Mouse (Mus musculus) liver, postnatal 0 days (tissue): Measurements from ENCODE around the gene Suv39h2. TPM values are rescaled to one million over a fixed set of nuclear protein-coding genes. Genes with fewer than 3 reads are reported as not detected.

ENCODE experiments used
- ATAC-seq: fragments of 200-750 bp; cut with Nextera tagmentation; 2 replicates; pipeline ENCODE4 v1.8.0; 2017; ENCODE audit warnings: mild to moderate bottlenecking, moderate library complexity
- DNase-seq: peaks from one replicate; pipeline ENCODE4 v3.0.0-alpha.2; 2016
- H3K27ac ChIP-seq: fragments of 300-500 bp; sonication (generic); 2 replicates; pipeline ENCODE4 v1.5.1; 2014; ENCODE audit warnings: antibody characterized with exemption, moderate library complexity, mild to moderate bottlenecking, low read depth
- H3K27me3 ChIP-seq: fragments of 300-500 bp; sonication (generic); 2 replicates; pipeline ENCODE4 v1.6.1; 2014; ENCODE audit warnings: low read length, control low read depth, mixed read lengths; ENCODE audit not compliant: insufficient read depth
- H3K36me3 ChIP-seq: fragments of 300-500 bp; sonication (generic); replicated peaks from 2 replicates; pipeline ENCODE4 v1.6.1; 2014; ENCODE audit warnings: mild to moderate bottlenecking, control low read depth, low read length, moderate library complexity, mixed read lengths; ENCODE audit not compliant: insufficient read depth
- H3K4me1 ChIP-seq: fragments of 300-500 bp; sonication (generic); 2 replicates; pipeline ENCODE4 v1.6.1; 2014; ENCODE audit warnings: antibody characterized with exemption, mild to moderate bottlenecking, control low read depth; ENCODE audit not compliant: insufficient read depth
- H3K4me2 ChIP-seq: fragments of 300-500 bp; sonication (generic); 2 replicates; pipeline ENCODE4 v1.6.1; 2014; ENCODE audit warnings: low read depth, mild to moderate bottlenecking, low read length, moderate library complexity, mixed read lengths
- H3K4me3 ChIP-seq: fragments of 300-500 bp; sonication (generic); 2 replicates; pipeline ENCODE4 v1.5.1; 2014; ENCODE audit warnings: low read depth, low read length
- H3K9ac ChIP-seq: fragments of 300-500 bp; sonication (generic); replicated peaks from 2 replicates; pipeline ENCODE4 v1.6.1; 2014; ENCODE audit warnings: mild to moderate bottlenecking, moderate library complexity
- H3K9me3 ChIP-seq: fragments of 300-500 bp; sonication (generic); 2 replicates; pipeline ENCODE4 v1.6.1; 2016; ENCODE audit warnings: mild to moderate bottlenecking, control low read depth, low read length, mixed read lengths
- CTCF ChIP-seq: sonication (generic); IDR thresholded peaks from 2 replicates; pipeline ENCODE4 v1.5.1; 2016; ENCODE audit warnings: antibody characterized with exemption, low read depth
- EP300 ChIP-seq: IDR thresholded peaks from 2 replicates; pipeline ENCODE4 v1.6.1; 2016; ENCODE audit warnings: antibody characterized with exemption, low read depth, mild to moderate bottlenecking
- WGBS: fragments of 180-500 bp; shearing (Covaris S2); extraction: QIAGEN DNeasy Blood & Tissue Kit; methylation state at CpG from one replicate; pipeline ENCODE4 v1.1.7; 2014; ENCODE audit not compliant: insufficient replicate concordance; 5-methylcytosine and 5-hydroxymethylcytosine counted together
- polyA plus RNA-seq: library from polyadenylated mRNA; unstranded; fragments of >200 nt; fragmentation: Nextera tagmentation; extraction: Ambion mirVana; gene quantifications from 2 replicates; pipeline ENCODE4 v1.2.1, GENCODE M21; 2015

Gene Suv39h2
- polyA plus RNA-seq, 1 experiment from 2014 or later, result 2.5 TPM

GRCm38 (mm10) chr2:3430956-3431355 lies 43.9 kb downstream of the Suv39h2 start:
- Histone ChIP-seq H3K4me3 (no peak overlapping the region), H3K27ac (no peak overlapping the region), H3K36me3 (peaks cover 18% of the 10 kb centered on the region; the same call in 1 of the 2 replicates), H3K9me3 (no peaks in the 10 kb centered on the region), H3K27me3 (no peaks in the 10 kb centered on the region), H3K4me2 (no peak overlapping the region), H3K4me1 (no peaks in the 10 kb centered on the region), H3K9ac (no peak overlapping the region)
- no peak for TF ChIP-seq EP300
- TF ChIP-seq CTCF, result no peak
- WGBS, result 83% methylated on average over 9 of the region's 9 CpGs
- ATAC-seq, result no peak
- DNase-seq, result no peak

- no peaks in the 10 kb centered on the region for H3K27me3 ChIP-seq
- H3K27ac ChIP-seq, result peak overlapping the region; percentile 86
- H3K9me3 ChIP-seq, result no peaks in the 10 kb centered on the region
- WGBS, result 1% methylated on average over 9 of the region's 10 CpGs
- peak overlapping the region; percentile 76 for H3K4me3 ChIP-seq
- ATAC-seq (peak; percentile 33), DNase-seq (peak; percentile 59)
- peak overlapping the region; percentile 84 for H3K4me2 ChIP-seq
- TF ChIP-seq EP300, result 0 out of 2 replicates have a peak, but pooled peaks have one; percentile 11
- no peak for TF ChIP-seq CTCF
- peaks cover 12% of the 10 kb centered on the region; the same call in 1 of the 2 replicates for H3K36me3 ChIP-seq
- peak overlapping the region; percentile 80 for H3K9ac ChIP-seq
- peaks cover 12% of the 10 kb centered on the region; the same call in 1 of the 2 replicates for H3K4me1 ChIP-seq
These were observed 50.3 kb downstream of the Suv39h2 start for GRCm38 (mm10) chr2:3424579-3424910.

- Histone ChIP-seq H3K27me3 (no peaks in the 10 kb centered on the region), H3K27ac (peak within 1 kb of the TSS; percentile 86), H3K4me2 (peak within 1 kb of the TSS; percentile 84), H3K4me1 (peaks cover 12% of the 10 kb centered on the region; the same call in 1 of the 2 replicates), H3K4me3 (peak within 1 kb of the TSS; percentile 76), H3K9me3 (no peaks in the 10 kb centered on the region), H3K9ac (peak within 1 kb of the TSS; percentile 80), H3K36me3 (0 out of 2 replicates have a peak, but pooled peaks cover 8% of the 10 kb centered on the region)
- DNase-seq (peak; percentile 93), ATAC-seq (peak; percentile 96)
- TF ChIP-seq EP300, result no peak
- 0 out of 2 replicates have a peak, but pooled peaks have one; percentile 2 for TF ChIP-seq CTCF
- WGBS, result under 1% methylated on average over 29 of the region's 29 CpGs
These were observed 50.8 kb downstream of the Suv39h2 start, which contains the start of gene Dclre1c for GRCm38 (mm10) chr2:3423841-3424578. Dclre1c (plus strand) TSS chr2:3424131.

GRCm38 (mm10) chr2:3422548-3422947 lies 52.3 kb downstream of the Suv39h2 start, which contains the start of gene Meig1:
Meig1 (minus strand) TSS chr2:3422648.
- Histone ChIP-seq H3K4me3 (peak within 1 kb of the TSS; percentile 76), H3K27ac (peak within 1 kb of the TSS; percentile 86), H3K36me3 (0 out of 2 replicates have a peak, but pooled peaks cover 3% of the 10 kb centered on the region), H3K9ac (no peak within 1 kb of the TSS), H3K4me1 (peaks cover 17% of the 10 kb centered on the region; the same call in 1 of the 2 replicates), H3K4me2 (peak within 1 kb of the TSS; percentile 84), H3K9me3 (no peaks in the 10 kb centered on the region), H3K27me3 (peaks cover 7% of the 10 kb centered on the region)
- DNase-seq (no peak), ATAC-seq (no peak)
- TF ChIP-seq EP300 (no peak), CTCF (no peak)
- 65% methylated on average over 3 of the region's 3 CpGs for WGBS

GRCm38 (mm10) chr2:3420157-3420556 lies 54.7 kb downstream of the Suv39h2 start:
- DNase-seq (no peak), ATAC-seq (no peak)
- WGBS, result 74% methylated on average over 4 of the region's 4 CpGs
- H3K36me3 ChIP-seq, result no peaks in the 10 kb centered on the region
- TF ChIP-seq CTCF (no peak), EP300 (no peak)
- H3K9ac ChIP-seq, result no peak overlapping the region
- H3K4me1 ChIP-seq, result peaks cover 15% of the 10 kb centered on the region; the same call in 1 of the 2 replicates
- H3K27ac ChIP-seq, result 0 out of 2 replicates have a peak overlapping the region, but pooled peaks have one; percentile 16
- peaks cover 11% of the 10 kb centered on the region for H3K27me3 ChIP-seq
- no peak overlapping the region for H3K4me2 ChIP-seq
- no peaks in the 10 kb centered on the region for H3K9me3 ChIP-seq
- no peak overlapping the region for H3K4me3 ChIP-seq

DNA sequence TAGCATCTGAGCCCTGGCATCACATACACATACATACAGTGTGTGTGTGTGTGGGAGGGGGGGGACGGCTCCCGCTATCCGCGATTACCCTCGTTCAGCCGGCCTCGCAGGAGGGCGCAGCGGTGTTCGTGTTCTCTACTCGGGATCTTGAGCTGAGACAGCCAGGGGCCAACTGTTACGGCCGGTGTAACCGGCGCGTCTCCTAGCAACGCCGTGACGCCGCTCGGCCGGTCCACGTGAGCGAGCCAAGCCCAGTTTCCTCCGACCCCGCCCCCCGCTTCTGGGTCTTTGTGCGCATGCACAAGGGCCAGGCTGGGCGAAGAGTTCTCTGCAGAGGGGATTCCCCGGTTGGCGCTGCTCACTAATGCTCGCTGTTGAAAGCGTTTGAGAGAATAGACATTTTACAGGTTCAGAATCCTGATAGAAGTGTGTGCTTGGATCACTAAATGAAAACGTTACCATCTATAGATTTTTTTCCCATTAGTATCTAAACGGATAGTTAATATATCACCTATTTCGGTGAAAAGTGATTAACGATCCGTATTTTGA lies 55.9 kb downstream of the Suv39h2 start:
- 1% methylated on average over 38 of the region's 38 CpGs for WGBS
- Histone ChIP-seq H3K4me2 (peak overlapping the region; percentile 86), H3K9ac (no peak overlapping the region; the same call in 1 of the 2 replicates), H3K9me3 (no peaks in the 10 kb centered on the region), H3K36me3 (no peaks in the 10 kb centered on the region), H3K4me1 (peaks cover 10% of the 10 kb centered on the region; the same call in 1 of the 2 replicates), H3K27ac (no peak overlapping the region), H3K4me3 (peak overlapping the region; percentile 51), H3K27me3 (peaks cover 11% of the 10 kb centered on the region)
- ATAC-seq, result peak; percentile 87
- DNase-seq, result peak; percentile 96
- no peak for TF ChIP-seq EP300
- peak; percentile 5; the same call in 1 of the 2 replicates for TF ChIP-seq CTCF
